Mouse (Mus musculus): ENCODE results near the gene Neurl4.

- TF ChIP-seq CTCF (IDR thresholded peaks at IDR 0.05; ENCODE audit: low read depth) (no peak), EP300 (IDR thresholded peaks at IDR 0.05; ENCODE audit: low read depth) (no peak)
Observed at GRCm38 (mm10) chr11:69934681-69935080, 33.8 kb downstream of the Neurl4 start.

All from liver, embryonic 14.5 days (tissue).